Mouse (Mus musculus): ENCODE results near the gene Akr1a1.

DNA sequence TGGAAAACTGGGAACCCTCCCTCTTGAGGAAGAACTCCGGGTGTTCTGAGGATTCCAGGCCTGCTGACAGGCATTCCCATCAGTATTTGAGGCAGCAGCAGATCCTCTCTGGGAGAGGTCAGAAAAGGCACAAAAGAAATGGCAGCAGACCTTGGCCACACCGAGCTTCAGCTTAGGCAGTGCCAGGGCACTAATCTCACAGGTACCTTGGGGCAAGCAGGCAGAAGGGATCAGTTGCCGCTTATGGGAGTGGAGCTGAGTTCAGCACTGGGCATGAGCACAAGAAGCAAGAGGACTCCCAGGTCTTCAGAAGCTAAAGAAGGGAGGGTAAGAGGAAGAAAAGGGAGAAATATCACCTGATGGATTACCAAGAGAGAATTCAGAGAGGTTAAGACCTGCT, 6.5 kb upstream of the Akr1a1 start:
- TF ChIP-seq CHD2 (IDR thresholded peaks at IDR 0.05; ENCODE audit: low read depth, low read length) (no peak), ZNF384 (IDR thresholded peaks at IDR 0.05; ENCODE audit: low read depth, low read length) (no peak), ZC3H11A (IDR thresholded peaks at IDR 0.05; ENCODE audit: borderline replicate concordance, low read depth, low read length) (no peak)

Measured in ES-E14 (cell line).